Mouse (Mus musculus): ENCODE results near the gene Vars. TPM values are rescaled to one million over a fixed set of nuclear protein-coding genes. Genes with fewer than 3 reads are reported as not detected.

Vars gene
- 123 and 182 TPM in 2 replicates for polyA plus RNA-seq (2012; rRNA removed)

GRCm38 (mm10) chr17:35000717-35001451, at the start of gene Vars:
TSS of gene Vars (plus strand) at chr17:35000987.
- TF ChIP-seq CTCF (IDR thresholded peaks at IDR 0.05; ENCODE audit: extremely low read depth, insufficient read length, insufficient replicate concordance, low read depth, low read length), result no peak
- peak; percentile 18; the same call in 1 of the 2 replicates for TF ChIP-seq POLR2A (IDR thresholded peaks at IDR 0.05; ENCODE audit: low read depth, low read length)
- WGBS, result under 1% methylated on average over 83 of the region's 83 CpGs

GRCm38 (mm10) chr17:34951636-34952377, 49.0 kb upstream of the Vars start:
- Histone ChIP-seq H3K27ac (ENCODE audit: insufficient read depth, low read depth, low read length) (peak overlapping the region; percentile 92), H3K4me1 (ENCODE audit: control insufficient read depth, insufficient read depth, insufficient read length, low read length) (peaks cover 8% of the 10 kb centered on the region; the same call in 1 of the 2 replicates), H3K36me3 (ENCODE audit: control insufficient read depth, insufficient read depth, low read length) (peaks cover 6% of the 10 kb centered on the region), H3K4me3 (ENCODE audit: low read depth, low read length) (peak overlapping the region; percentile 82), H3K27me3 (ENCODE audit: control insufficient read depth, insufficient read depth, low read length) (no peaks in the 10 kb centered on the region)
- TF ChIP-seq POLR2A (IDR thresholded peaks at IDR 0.05; ENCODE audit: low read depth, low read length), result no peak
- TF ChIP-seq CTCF (IDR thresholded peaks at IDR 0.05; ENCODE audit: extremely low read depth, insufficient read length, insufficient replicate concordance, low read depth, low read length), result no peak
- WGBS, result under 1% methylated on average over 29 of the region's 29 CpGs

More at GRCm38 (mm10) chr17:35000717-35001451, at the start of gene Vars:
- Histone ChIP-seq H3K36me3 (ENCODE audit: control insufficient read depth, insufficient read depth, low read length) (peaks cover 20% of the 10 kb centered on the region), H3K4me3 (ENCODE audit: low read depth, low read length) (peak within 1 kb of the TSS; percentile 84), H3K27me3 (ENCODE audit: control insufficient read depth, insufficient read depth, low read length) (no peaks in the 10 kb centered on the region), H3K27ac (ENCODE audit: insufficient read depth, low read depth, low read length) (peak within 1 kb of the TSS; percentile 99), H3K4me1 (ENCODE audit: control insufficient read depth, insufficient read depth, insufficient read length, low read length) (peaks cover 13% of the 10 kb centered on the region)

DNA sequence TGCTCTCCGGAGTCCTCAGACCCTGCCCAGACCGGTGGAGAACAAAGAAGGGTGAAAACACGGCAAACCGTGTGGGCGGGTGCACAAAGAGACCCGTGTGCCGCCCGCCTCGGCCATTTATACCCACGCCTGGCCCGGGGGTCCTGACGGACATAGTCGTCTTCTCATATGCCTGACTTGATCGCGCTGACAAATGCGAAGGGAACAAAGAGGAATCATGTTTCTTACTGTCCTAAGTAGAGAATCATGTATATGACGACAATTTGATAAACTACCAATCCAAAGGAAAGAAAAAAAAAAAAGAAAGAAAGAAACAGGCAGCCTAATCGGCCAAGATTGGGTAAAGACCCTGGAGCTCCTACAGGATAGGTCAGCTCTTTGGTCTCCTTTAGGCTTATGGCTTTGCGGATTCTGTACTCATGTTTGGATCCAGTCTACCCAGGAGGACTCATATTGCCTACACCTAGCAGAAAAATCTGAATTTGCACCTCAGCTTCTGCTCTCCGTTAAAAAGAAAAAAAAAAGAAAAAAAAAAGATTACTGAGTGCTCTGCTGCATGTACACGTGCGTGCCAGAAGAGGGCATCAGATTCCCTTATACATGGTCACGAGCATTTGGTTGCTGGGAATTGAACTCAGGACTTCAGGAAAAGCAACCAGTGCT, 48.3 kb upstream of the Vars start:
- Histone ChIP-seq H3K4me1 (ENCODE audit: control insufficient read depth, insufficient read depth, insufficient read length, low read length) (peaks cover 9% of the 10 kb centered on the region; the same call in 1 of the 2 replicates), H3K4me3 (ENCODE audit: low read depth, low read length) (peak overlapping the region; percentile 82), H3K27ac (ENCODE audit: insufficient read depth, low read depth, low read length) (peak overlapping the region; percentile 92), H3K27me3 (ENCODE audit: control insufficient read depth, insufficient read depth, low read length) (no peaks in the 10 kb centered on the region), H3K36me3 (ENCODE audit: control insufficient read depth, insufficient read depth, low read length) (peaks cover 6% of the 10 kb centered on the region)
- under 1% methylated on average over 23 of the region's 23 CpGs for WGBS
- TF ChIP-seq POLR2A (IDR thresholded peaks at IDR 0.05; ENCODE audit: low read depth, low read length) (peak; percentile 94), CTCF (IDR thresholded peaks at IDR 0.05; ENCODE audit: extremely low read depth, insufficient read length, insufficient replicate concordance, low read depth, low read length) (peak; percentile 32; the same call in 1 of the 2 replicates)

DNA sequence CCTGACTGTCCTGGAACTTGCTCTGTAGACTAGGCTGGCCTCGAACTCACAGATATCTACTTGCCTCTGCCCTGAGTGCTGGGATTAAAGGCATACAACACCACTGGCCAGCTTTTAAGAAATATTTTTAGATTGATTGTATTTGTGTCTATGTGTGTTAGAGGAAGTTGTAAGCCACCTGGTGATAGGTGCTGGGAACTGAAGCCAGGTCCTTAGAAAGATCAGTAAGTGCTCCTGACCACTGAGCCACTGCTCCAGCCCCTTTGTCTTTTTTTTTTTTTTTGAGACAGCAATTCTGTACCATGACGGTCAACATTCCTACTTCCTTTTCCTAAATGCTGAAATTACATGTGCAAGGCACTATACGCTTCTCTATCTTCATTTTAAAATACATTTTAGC, 47.5 kb upstream of the Vars start:
- H3K27me3 ChIP-seq (ENCODE audit: control insufficient read depth, insufficient read depth, low read length), result no peaks in the 10 kb centered on the region
- 79% methylated on average over 3 of the region's 3 CpGs for WGBS
- TF ChIP-seq CTCF (IDR thresholded peaks at IDR 0.05; ENCODE audit: extremely low read depth, insufficient read length, insufficient replicate concordance, low read depth, low read length), result no peak
- TF ChIP-seq POLR2A (IDR thresholded peaks at IDR 0.05; ENCODE audit: low read depth, low read length), result no peak
- H3K4me3 ChIP-seq (ENCODE audit: low read depth, low read length), result no peak overlapping the region
- H3K4me1 ChIP-seq (ENCODE audit: control insufficient read depth, insufficient read depth, insufficient read length, low read length), result peaks cover 9% of the 10 kb centered on the region; the same call in 1 of the 2 replicates
- H3K36me3 ChIP-seq (ENCODE audit: control insufficient read depth, insufficient read depth, low read length), result peaks cover 6% of the 10 kb centered on the region
- H3K27ac ChIP-seq (ENCODE audit: insufficient read depth, low read depth, low read length), result no peak overlapping the region

GRCm38 (mm10) chr17:34953904-34954303, 46.9 kb upstream of the Vars start:
- TF ChIP-seq POLR2A (IDR thresholded peaks at IDR 0.05; ENCODE audit: low read depth, low read length) (no peak), CTCF (IDR thresholded peaks at IDR 0.05; ENCODE audit: extremely low read depth, insufficient read length, insufficient replicate concordance, low read depth, low read length) (no peak)
- Histone ChIP-seq H3K27ac (ENCODE audit: insufficient read depth, low read depth, low read length) (no peak overlapping the region), H3K27me3 (ENCODE audit: control insufficient read depth, insufficient read depth, low read length) (no peaks in the 10 kb centered on the region), H3K36me3 (ENCODE audit: control insufficient read depth, insufficient read depth, low read length) (peaks cover 6% of the 10 kb centered on the region), H3K4me1 (ENCODE audit: control insufficient read depth, insufficient read depth, insufficient read length, low read length) (peaks cover 9% of the 10 kb centered on the region; the same call in 1 of the 2 replicates), H3K4me3 (ENCODE audit: low read depth, low read length) (no peak overlapping the region)
- 87% methylated on average over 4 of the region's 4 CpGs for WGBS

- H3K4me3 ChIP-seq (ENCODE audit: low read depth, low read length), result no peak overlapping the region
- H3K36me3 ChIP-seq (ENCODE audit: control insufficient read depth, insufficient read depth, low read length), result peaks cover 5% of the 10 kb centered on the region
- H3K27me3 ChIP-seq (ENCODE audit: control insufficient read depth, insufficient read depth, low read length), result no peaks in the 10 kb centered on the region
- H3K4me1 ChIP-seq (ENCODE audit: control insufficient read depth, insufficient read depth, insufficient read length, low read length), result peaks cover 3% of the 10 kb centered on the region; the same call in 1 of the 2 replicates
- no peak overlapping the region for H3K27ac ChIP-seq (ENCODE audit: insufficient read depth, low read depth, low read length)
- TF ChIP-seq POLR2A (IDR thresholded peaks at IDR 0.05; ENCODE audit: low read depth, low read length) (no peak), CTCF (IDR thresholded peaks at IDR 0.05; ENCODE audit: extremely low read depth, insufficient read length, insufficient replicate concordance, low read depth, low read length) (no peak)
- WGBS, result 92% methylated on average over 4 of the region's 4 CpGs
Observed at GRCm38 (mm10) chr17:34954831-34955230, 46.0 kb upstream of the Vars start.

All from small intestine, adult 2 months (tissue).